Mouse (Mus musculus) liver, embryonic 14.5 days (tissue): ENCODE measurements at regions not wholly inside any gene's neighbourhood (a gene's known extent, or its start where the extent isn't known, plus 50 kb on each side); places are given as distances from the start of the nearest gene placed in this dataset.

Source experiments
- CTCF ChIP-seq: IDR thresholded peaks from 2 replicates; pipeline ENCODE4 v1.5.1; 2016; ENCODE audit warnings: antibody characterized with exemption, low read depth, control low read depth
- EP300 ChIP-seq: IDR thresholded peaks from 2 replicates; pipeline ENCODE4 v1.6.1; 2016; ENCODE audit warnings: antibody characterized with exemption, low read depth

DNA sequence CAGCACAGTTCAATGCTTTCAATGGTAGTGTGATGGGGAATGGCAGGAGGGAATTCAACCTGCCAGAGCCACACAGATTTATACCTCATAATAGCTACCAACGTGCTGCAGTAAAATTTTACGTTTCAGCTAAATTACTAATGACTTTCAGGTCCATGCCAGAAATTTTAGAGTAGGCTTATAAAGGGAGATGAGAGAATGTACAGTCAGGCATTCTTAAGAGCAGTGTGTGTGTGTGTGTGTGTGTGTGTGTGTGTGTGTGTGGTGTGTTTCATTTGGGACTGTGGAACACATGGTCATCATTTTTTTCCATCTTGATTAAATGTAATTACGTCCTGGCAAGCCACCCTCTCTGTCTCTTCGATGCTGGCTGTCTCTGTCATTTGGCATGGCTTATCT, 132.7 kb upstream of the Hhip start:
- TF ChIP-seq CTCF: no peak
- no peak for TF ChIP-seq EP300
